Mouse (Mus musculus) testis, adult 10 weeks (tissue): ENCODE measurements around the gene Sox12. TPM values are rescaled to one million over a fixed set of nuclear protein-coding genes. Genes with fewer than 3 reads are reported as not detected.

Experiments used
- polyA plus RNA-seq: library from polyadenylated mRNA; stranded (reverse); fragments of 350-450 nt; fragmentation: Illumina TruSeq; extraction: RNeasy Lipid Tissue Mini Kit (QIAGEN cat#74804); gene quantifications from one replicate; pipeline ENCODE4 v1.2.3, GENCODE M21; 2014; ENCODE audit warnings: low read depth, low replicate concordance

Gene Sox12
- 0.66 TPM for polyA plus RNA-seq

GRCm38 (mm10) chr2:152397680-152398435 is at the start of gene Sox12:
Sox12 (minus strand) TSS chr2:152398063.

GRCm38 (mm10) chr2:152415287-152415686 is 17.4 kb upstream of the Sox12 start, which contains the start of gene 6820408C15Rik:
6820408C15Rik (plus strand) TSS chr2:152415587.

GRCm38 (mm10) chr2:152414591-152415165 is 16.8 kb upstream of the Sox12 start, which contains the start of gene Zcchc3:
Zcchc3 (minus strand) TSS chr2:152415027.

GRCm38 (mm10) chr2:152376345-152376741 is 21.5 kb downstream of the Sox12 start, which contains the start of gene Nrsn2:
Nrsn2 (minus strand) TSS chr2:152376638.

Other genes with a start within 250 kb of the Sox12 start
- 41.2 TPM for gene Csnk2a1, start 171.2 kb downstream of the Sox12 start, polyA plus RNA-seq
- 43.6 TPM for gene Tbc1d20, start 104.2 kb downstream of the Sox12 start, polyA plus RNA-seq
- gene Rbck1, start 65.4 kb downstream of the Sox12 start, polyA plus RNA-seq: 0.56 TPM
- gene Trib3, start 54.0 kb downstream of the Sox12 start, polyA plus RNA-seq: not detected
- not detected for gene Nrsn2, start 21.4 kb downstream of the Sox12 start, polyA plus RNA-seq
- gene Zcchc3, start 17.0 kb upstream of the Sox12 start, polyA plus RNA-seq: 2.5 TPM
- 73.2 TPM for gene 6820408C15Rik, start 17.5 kb upstream of the Sox12 start, polyA plus RNA-seq
- not detected for gene Defb23, start 66.6 kb upstream of the Sox12 start, polyA plus RNA-seq
- not detected for gene Defb20, start 79.0 kb upstream of the Sox12 start, polyA plus RNA-seq
- gene Defb22, start 92.1 kb upstream of the Sox12 start, polyA plus RNA-seq: 1.5 TPM
- not detected for gene Defb26, start 113.6 kb upstream of the Sox12 start, polyA plus RNA-seq
- gene Defb28, start 120.2 kb upstream of the Sox12 start, polyA plus RNA-seq: 3.7 TPM
- not detected for gene Defb29, start 142.0 kb upstream of the Sox12 start, polyA plus RNA-seq
- not detected for gene Gm17416, start 171.3 kb upstream of the Sox12 start, polyA plus RNA-seq
- 9.7 TPM for gene Defb21, start 174.7 kb upstream of the Sox12 start, polyA plus RNA-seq
- 297 TPM for gene Defb19, start 182.2 kb upstream of the Sox12 start, polyA plus RNA-seq
- gene Defb45, start 201.3 kb upstream of the Sox12 start, polyA plus RNA-seq: 22.0 TPM
- 3.6 TPM for gene Defb36, start 206.3 kb upstream of the Sox12 start, polyA plus RNA-seq
- gene Defb25, start 225.0 kb upstream of the Sox12 start, polyA plus RNA-seq: not detected
- 0.24 TPM for gene Rem1, start 228.9 kb upstream of the Sox12 start, polyA plus RNA-seq